ENCODE assay signal across 8 mouse cellular contexts in genomic region chr7:45458748-45459563, GRCm38 (mm10). TPM values are rescaled to one million over a fixed set of nuclear protein-coding genes. Genes with fewer than 3 reads are reported as not detected.
A peak's percentile ranks its signal among the peaks of the same experiment; 100 is the strongest.
DNase-seq lines count a peak whose midpoint lies in the region; ATAC-seq and TF ChIP-seq lines count a peak whose summit lies in the region.

No protein-coding gene starts in this region.

- DNase-seq in CD8-positive naive resting alpha-beta T cell, adult 2 months (ENCODE audit: low read depth in 2 of 2, low spot score in 2 of 2), result peak; percentile 60 to 70
- peak; percentile 87 for DNase-seq in forebrain, embryonic 10.5 days (ENCODE audit: extremely low spot score, low spot score)
- peak; percentile 62 for DNase-seq in heart, postnatal 0 days (ENCODE audit: low spot score)
- peak; percentile 77 to 89 for DNase-seq in kidney, postnatal 36 days
- DNase-seq in lung, adult 2 months, result peak; percentile 76
- DNase-seq in testis, postnatal 10 days (ENCODE audit: low spot score), result peak; percentile 93

- H3K27me3 ChIP-seq in forebrain, embryonic 10.5 days (ENCODE audit: poor library complexity, severe bottlenecking), result no peaks in the 10 kb centered on the region
- H3K27me3 ChIP-seq in heart, postnatal 0 days (ENCODE audit: control insufficient read depth, insufficient read depth, low read length), result no peaks in the 10 kb centered on the region
- H3K27me3 ChIP-seq in neural tube, embryonic 14.5 days (ENCODE audit: control insufficient read depth, insufficient read depth, low read length), result no peaks in the 10 kb centered on the region

- peak overlapping the region; percentile 100 for H3K4me3 ChIP-seq in brown adipose tissue, adult 24 weeks (ENCODE audit: insufficient read depth, low read depth, low read length)
- peak overlapping the region; percentile 87 for H3K4me3 ChIP-seq in forebrain, embryonic 10.5 days
- peak overlapping the region; percentile 74 for H3K4me3 ChIP-seq in heart, postnatal 0 days (ENCODE audit: low read depth, low read length)
- peak overlapping the region; percentile 87 for H3K4me3 ChIP-seq in lung, adult 2 months (replicated peaks; ENCODE audit: extremely low read depth, low read depth, low read length)
- peak overlapping the region; percentile 78 for H3K4me3 ChIP-seq in neural tube, embryonic 14.5 days (ENCODE audit: low read depth, low read length)

- WGBS in forebrain, embryonic 10.5 days, result 1% methylated on average over 43 of the region's 43 CpGs
- under 1% methylated on average over 40 of the region's 43 CpGs for WGBS in heart, postnatal 0 days
- 1% methylated on average over 43 of the region's 43 CpGs for WGBS in lung, adult 2 months
- WGBS in neural tube, embryonic 14.5 days, result under 1% methylated on average over 43 of the region's 43 CpGs

- TF ChIP-seq POLR2A in lung, adult 2 months (IDR thresholded peaks at IDR 0.05; ENCODE audit: borderline replicate concordance, extremely low read depth, low read depth, low read length), result peak; percentile 70; the same call in 1 of the 2 replicates

- H3K4me2 ChIP-seq in heart, postnatal 0 days (ENCODE audit: low read depth, low read length), result peak overlapping the region; percentile 81
- peak overlapping the region; percentile 94 for H3K4me2 ChIP-seq in neural tube, embryonic 14.5 days (ENCODE audit: low read depth, low read length)

- TF ChIP-seq EP300 in heart, postnatal 0 days (IDR thresholded peaks at IDR 0.05; ENCODE audit: low read depth), result no peak

- peaks cover 5% of the 10 kb centered on the region for H3K4me1 ChIP-seq in brown adipose tissue, adult 24 weeks (ENCODE audit: control insufficient read depth, insufficient read depth, insufficient read length, low read length)
- H3K4me1 ChIP-seq in forebrain, embryonic 10.5 days, result peaks cover 49% of the 10 kb centered on the region
- H3K4me1 ChIP-seq in heart, postnatal 0 days (ENCODE audit: control insufficient read depth, insufficient read depth), result peaks cover 21% of the 10 kb centered on the region
- H3K4me1 ChIP-seq in lung, adult 2 months (ENCODE audit: control insufficient read depth, insufficient read depth, low read length), result peaks cover 6% of the 10 kb centered on the region
- H3K4me1 ChIP-seq in neural tube, embryonic 14.5 days (ENCODE audit: control insufficient read depth, insufficient read depth, low read length), result peaks cover 24% of the 10 kb centered on the region

- peak; percentile 66 for ATAC-seq in heart, postnatal 0 days (ENCODE audit: insufficient read depth, low read depth)
- ATAC-seq in neural tube, embryonic 14.5 days (ENCODE audit: low read depth), result peak; percentile 76

- H3K27ac ChIP-seq in brown adipose tissue, adult 24 weeks (replicated peaks; ENCODE audit: low read depth, low read length), result peak overlapping the region; percentile 98
- H3K27ac ChIP-seq in forebrain, embryonic 10.5 days, result peak overlapping the region; percentile 95
- H3K27ac ChIP-seq in heart, postnatal 0 days (ENCODE audit: low read depth), result peak overlapping the region; percentile 88
- peak overlapping the region; percentile 94 for H3K27ac ChIP-seq in neural tube, embryonic 14.5 days (ENCODE audit: low read depth, low read length)

- peaks cover 86% of the 10 kb centered on the region for H3K36me3 ChIP-seq in forebrain, embryonic 10.5 days (replicated peaks)
- peaks cover 50% of the 10 kb centered on the region for H3K36me3 ChIP-seq in heart, postnatal 0 days (replicated peaks; ENCODE audit: control insufficient read depth, insufficient read depth, low read length)
- peaks cover 32% of the 10 kb centered on the region for H3K36me3 ChIP-seq in neural tube, embryonic 14.5 days (ENCODE audit: control insufficient read depth, insufficient read depth, low read length)

- H3K9me3 ChIP-seq in forebrain, embryonic 10.5 days, result no peaks in the 10 kb centered on the region
- no peaks in the 10 kb centered on the region for H3K9me3 ChIP-seq in heart, postnatal 0 days (replicated peaks; ENCODE audit: control insufficient read depth, low read length)
- no peaks in the 10 kb centered on the region for H3K9me3 ChIP-seq in neural tube, embryonic 14.5 days (ENCODE audit: control insufficient read depth, low read length)

- H3K9ac ChIP-seq in heart, postnatal 0 days (replicated peaks; ENCODE audit: low read depth, low read length), result peak overlapping the region; percentile 88
- peak overlapping the region; percentile 81 for H3K9ac ChIP-seq in neural tube, embryonic 14.5 days (replicated peaks; ENCODE audit: low read depth, low read length)

- TF ChIP-seq CTCF in heart, postnatal 0 days (IDR thresholded peaks at IDR 0.05; ENCODE audit: low read depth), result no peak
- no peak for TF ChIP-seq CTCF in lung, adult 2 months (IDR thresholded peaks at IDR 0.05; ENCODE audit: insufficient read depth, low read length)

RNA-seq across cellular contexts. Expression of gene Ftl1, which starts 0.7 kb away (rescaled TPM):
- 1,179 and 1,214 TPM in 2 replicates for polyA plus RNA-seq in brown adipose tissue, adult 24 weeks (2012; ENCODE audit: insufficient read depth, insufficient read length, missing spikeins)
- polyA plus RNA-seq in forebrain, embryonic 10.5 days (2016; fragmentation: Nextera tagmentation; extraction: Ambion mirVana), result 5,105 and 5,277 TPM in 2 replicates
- 1,107 and 1,211 TPM in 2 replicates for total RNA-seq in heart, postnatal 0 days (2014; rRNA removed; ENCODE audit: low replicate concordance)
- 2,163 and 2,221 TPM in 2 replicates for polyA plus RNA-seq in heart, postnatal 0 days (2015; fragmentation: Nextera tagmentation; extraction: Ambion mirVana)
- 2,878 and 3,367 TPM in 2 replicates for polyA plus RNA-seq in lung, adult 2 months (2012; rRNA removed)
- 5,062 and 5,088 TPM in 2 replicates for polyA plus RNA-seq in neural tube, embryonic 14.5 days (2014; fragmentation: Nextera tagmentation; extraction: Ambion mirVana)

RNA-seq across cellular contexts. Expression of gene Bax, which starts 7.7 kb away (rescaled TPM):
- 20.1 and 26.9 TPM in 2 replicates for polyA plus RNA-seq in brown adipose tissue, adult 24 weeks (2012; ENCODE audit: insufficient read depth, insufficient read length, missing spikeins)
- 247 and 254 TPM in 2 replicates for polyA plus RNA-seq in forebrain, embryonic 10.5 days (2016; fragmentation: Nextera tagmentation; extraction: Ambion mirVana)
- total RNA-seq in heart, postnatal 0 days (2014; rRNA removed; ENCODE audit: low replicate concordance), result 48.1 and 88.1 TPM in 2 replicates
- 99.2 and 101 TPM in 2 replicates for polyA plus RNA-seq in heart, postnatal 0 days (2015; fragmentation: Nextera tagmentation; extraction: Ambion mirVana)
- 117 and 128 TPM in 2 replicates for polyA plus RNA-seq in lung, adult 2 months (2012; rRNA removed)
- 107 and 215 TPM in 2 replicates for polyA plus RNA-seq in neural tube, embryonic 14.5 days (2014; fragmentation: Nextera tagmentation; extraction: Ambion mirVana)

RNA-seq across cellular contexts. Expression of gene Ruvbl2, which starts 21.1 kb away (rescaled TPM):
- 75.4 and 79.6 TPM in 2 replicates for polyA plus RNA-seq in brown adipose tissue, adult 24 weeks (2012; ENCODE audit: insufficient read depth, insufficient read length, missing spikeins)
- 235 and 237 TPM in 2 replicates for polyA plus RNA-seq in forebrain, embryonic 10.5 days (2016; fragmentation: Nextera tagmentation; extraction: Ambion mirVana)
- 76.9 and 106 TPM in 2 replicates for total RNA-seq in heart, postnatal 0 days (2014; rRNA removed; ENCODE audit: low replicate concordance)
- 31.0 and 34.2 TPM in 2 replicates for polyA plus RNA-seq in heart, postnatal 0 days (2015; fragmentation: Nextera tagmentation; extraction: Ambion mirVana)
- polyA plus RNA-seq in lung, adult 2 months (2012; rRNA removed), result 61.1 and 61.7 TPM in 2 replicates
- 86.8 and 95.3 TPM in 2 replicates for polyA plus RNA-seq in neural tube, embryonic 14.5 days (2014; fragmentation: Nextera tagmentation; extraction: Ambion mirVana)

RNA-seq across cellular contexts. Expression of gene Tulp2, which starts 22.7 kb away (rescaled TPM):
- polyA plus RNA-seq in brown adipose tissue, adult 24 weeks (2012; ENCODE audit: insufficient read depth, insufficient read length, missing spikeins), result not detected in 2 replicates
- polyA plus RNA-seq in forebrain, embryonic 10.5 days (2016; fragmentation: Nextera tagmentation; extraction: Ambion mirVana), result 0.12 and 0.20 TPM in 2 replicates
- not detected in 2 replicates for total RNA-seq in heart, postnatal 0 days (2014; rRNA removed; ENCODE audit: low replicate concordance)
- 0.15 and 0.20 TPM in 2 replicates for polyA plus RNA-seq in heart, postnatal 0 days (2015; fragmentation: Nextera tagmentation; extraction: Ambion mirVana)
- polyA plus RNA-seq in lung, adult 2 months (2012; rRNA removed), result 0.11 and 0.17 TPM in 2 replicates
- polyA plus RNA-seq in neural tube, embryonic 14.5 days (2014; fragmentation: Nextera tagmentation; extraction: Ambion mirVana), result 0.17 and 0.31 TPM in 2 replicates

RNA-seq across cellular contexts. Expression of gene Gys1, which starts 24.3 kb away (rescaled TPM):
- 90.6 and 112 TPM in 2 replicates for polyA plus RNA-seq in brown adipose tissue, adult 24 weeks (2012; ENCODE audit: insufficient read depth, insufficient read length, missing spikeins)
- 39.0 and 41.6 TPM in 2 replicates for polyA plus RNA-seq in forebrain, embryonic 10.5 days (2016; fragmentation: Nextera tagmentation; extraction: Ambion mirVana)
- 109 and 123 TPM in 2 replicates for total RNA-seq in heart, postnatal 0 days (2014; rRNA removed; ENCODE audit: low replicate concordance)
- polyA plus RNA-seq in heart, postnatal 0 days (2015; fragmentation: Nextera tagmentation; extraction: Ambion mirVana), result 68.3 and 70.4 TPM in 2 replicates
- 33.0 and 39.4 TPM in 2 replicates for polyA plus RNA-seq in lung, adult 2 months (2012; rRNA removed)
- polyA plus RNA-seq in neural tube, embryonic 14.5 days (2014; fragmentation: Nextera tagmentation; extraction: Ambion mirVana), result 18.1 and 19.9 TPM in 2 replicates

Comparison
In these comparisons a context has a peak if more than half of its experiments do, and no peak if none do; other contexts are left out.
1. Peak in every context shown above with its lines: DNase-seq, ATAC-seq, H3K4me3 ChIP-seq and H3K27ac ChIP-seq.